Mouse (Mus musculus) megakaryocyte, embryonic 14.5 days (primary cell): Measurements from ENCODE around the gene Pde4d.

Source experiments
- FLI1 ChIP-seq: IDR thresholded peaks from 2 replicates; pipeline ENCODE4 v1.6.1; 2012; ENCODE audit warnings: low read length, inconsistent platforms, mixed read lengths
- GATA1 ChIP-seq: IDR thresholded peaks from 3 replicates; pipeline ENCODE4 v1.6.1; 2012; ENCODE audit warnings: mixed read lengths, low read length, inconsistent platforms, borderline replicate concordance

- TF ChIP-seq GATA1 (no peak), FLI1 (no peak)
Observed at GRCm38 (mm10) chr13:109683001-109683400, 1233.3 kb downstream of the Pde4d start.
